Mouse (Mus musculus): ENCODE measurements around the gene Lyar.

GRCm38 (mm10) chr5:38184688-38185285 lies 35.5 kb upstream of the Lyar start:
- TF ChIP-seq CTCF (IDR thresholded peaks at IDR 0.05; ENCODE audit: low read depth) (no peak), EP300 (IDR thresholded peaks at IDR 0.05; ENCODE audit: low read depth) (no peak)
